Mouse (Mus musculus) olfactory bulb, adult 2 months (tissue): Measurements from ENCODE around the gene Zfp961.
A peak's percentile ranks its signal among the peaks of the same experiment; 100 is the strongest.

ENCODE experiments used
- CTCF ChIP-seq: fragments of 200-500 bp; IDR thresholded peaks from 2 replicates; pipeline ENCODE4 v1.5.1; 2012; ENCODE audit warnings: low read depth, mild to moderate bottlenecking, low read length, moderate library complexity; ENCODE audit not compliant: insufficient read depth
- POLR2A ChIP-seq: fragments of 200-500 bp; IDR thresholded peaks from 2 replicates; pipeline ENCODE4 v1.6.1; 2012; ENCODE audit warnings: mild to moderate bottlenecking, low read depth, low read length, moderate library complexity; ENCODE audit not compliant: insufficient read depth

- TF ChIP-seq CTCF (no peak), POLR2A (peak; percentile 59; the same call in 1 of the 2 replicates)
Measured at GRCm38 (mm10) chr8:71922567-71923401, 28.1 kb upstream of the Zfp961 start.
